Mouse (Mus musculus) mouse trophoblast stem cell (cell line): ENCODE results near the gene Ermp1.
"Not testable (repeated sequence)": the region's sequence is repeated elsewhere in the genome, so short reads cannot be mapped to it uniquely, and the experiment has no call there.

ENCODE experiments used
- in situ Hi-C, 2 experiments: fragments of 300-500 bp; cut with MseI, MboI; formaldehyde crosslinking; loops; 2 replicates in 1 of 2; 3 replicates in 1 of 2; pipeline ENCODE4 v1.15.1; 2025

The Ermp1 gene

DNA sequence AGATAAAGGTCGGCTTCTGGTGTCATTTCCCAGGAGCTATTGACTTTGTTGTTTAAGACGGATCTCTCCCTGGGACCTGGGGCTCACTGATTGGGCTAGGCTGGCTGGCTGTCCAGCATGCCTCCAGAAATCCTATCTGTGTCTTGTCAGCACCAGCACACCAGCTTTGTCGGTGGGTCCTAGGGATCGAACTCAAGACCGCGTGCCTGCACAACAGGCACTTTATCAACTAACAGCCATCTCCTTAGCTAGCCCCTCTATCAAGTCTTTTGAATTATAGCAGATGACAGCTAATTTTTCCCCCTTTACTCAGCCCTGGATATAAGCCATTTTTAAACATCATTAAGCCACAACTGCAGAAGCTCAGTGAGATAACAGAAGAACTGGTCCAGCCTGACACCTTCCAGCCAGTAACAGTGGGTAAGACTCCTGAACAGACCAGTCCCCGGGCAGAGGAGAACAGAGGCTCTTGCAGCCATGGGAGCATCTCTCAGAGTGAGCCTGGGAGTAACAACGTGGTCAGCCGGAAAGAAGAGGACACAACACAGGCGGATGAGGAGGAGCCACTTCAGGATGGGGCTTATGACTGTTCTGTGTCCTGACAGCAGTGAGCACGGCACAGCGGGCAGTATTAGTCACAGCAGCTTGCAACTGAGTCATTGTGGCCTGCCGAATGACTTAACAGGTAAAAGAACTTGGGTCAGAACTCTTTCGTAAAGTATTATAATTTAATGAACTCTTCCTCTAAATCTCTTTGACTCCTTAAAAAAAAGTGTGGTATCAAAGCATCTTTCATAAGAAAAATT lies 44.5 kb downstream of the Ermp1 start:
- in situ Hi-C loops = no loop called here

DNA sequence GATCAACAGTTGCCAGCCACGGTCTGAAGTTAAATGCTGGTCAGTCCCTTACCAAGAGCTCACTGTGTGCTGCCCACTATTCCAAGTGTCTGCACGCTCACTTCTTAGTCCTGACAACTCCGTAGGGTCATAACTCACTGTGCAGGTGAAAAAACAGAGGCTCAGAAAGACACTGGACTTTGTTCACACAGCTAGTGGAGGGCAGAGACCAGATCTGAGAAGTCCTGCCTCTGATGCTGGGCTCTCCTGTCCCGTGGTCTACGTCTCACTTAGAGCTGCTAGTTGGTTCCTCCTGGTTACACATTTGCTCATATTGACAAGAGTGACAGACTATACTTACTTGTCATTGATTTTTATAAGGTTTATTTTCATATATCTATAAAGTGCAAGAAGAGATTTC lies 49.2 kb downstream of the Ermp1 start:
- in situ Hi-C loops = no loop called here

DNA sequence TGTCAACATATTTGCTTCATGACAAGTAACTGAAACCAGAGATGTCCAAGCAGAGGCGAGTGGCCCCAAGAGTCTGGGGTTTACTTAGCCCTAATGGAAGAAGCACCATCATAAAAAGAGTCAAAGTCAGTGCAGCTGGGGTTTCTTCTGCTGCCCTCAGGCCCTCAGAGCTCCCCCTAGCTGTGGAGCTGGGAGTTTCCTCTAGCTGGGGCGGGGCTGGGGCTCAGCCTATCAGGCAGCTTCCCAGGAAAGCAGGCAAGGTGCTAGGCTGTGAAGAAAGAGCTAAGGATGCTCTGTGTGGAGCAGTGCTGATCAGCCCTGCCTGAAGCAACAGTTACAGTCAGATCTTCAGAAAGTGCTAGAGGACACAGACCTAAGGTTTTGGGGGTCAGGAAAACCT lies 51.2 kb downstream of the Ermp1 start:
- in situ Hi-C loops = no loop called here

GRCm38 (mm10) chr19:29596276-29596675 lies 51.9 kb downstream of the Ermp1 start:
- in situ Hi-C loops = no loop called here

DNA sequence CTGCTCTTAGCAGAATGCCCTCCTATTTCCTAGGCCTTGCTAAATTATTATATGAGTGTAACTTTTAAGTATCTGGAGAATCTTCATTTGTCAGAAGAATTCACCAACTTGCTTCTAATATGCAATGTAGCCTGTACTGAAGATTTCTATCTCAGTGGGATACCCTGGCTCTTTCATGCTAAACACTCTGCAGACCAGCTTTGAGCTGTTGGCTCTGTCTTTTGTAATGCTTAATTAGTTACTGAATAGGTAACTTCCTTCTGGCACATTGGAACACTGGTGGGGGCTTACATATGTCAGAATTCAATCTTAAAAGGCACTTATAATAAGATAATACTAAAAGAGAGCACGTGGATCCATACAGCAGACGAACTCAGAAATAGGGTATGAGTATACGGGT lies 54.4 kb downstream of the Ermp1 start:
- in situ Hi-C loops = not testable (repeated sequence)

DNA sequence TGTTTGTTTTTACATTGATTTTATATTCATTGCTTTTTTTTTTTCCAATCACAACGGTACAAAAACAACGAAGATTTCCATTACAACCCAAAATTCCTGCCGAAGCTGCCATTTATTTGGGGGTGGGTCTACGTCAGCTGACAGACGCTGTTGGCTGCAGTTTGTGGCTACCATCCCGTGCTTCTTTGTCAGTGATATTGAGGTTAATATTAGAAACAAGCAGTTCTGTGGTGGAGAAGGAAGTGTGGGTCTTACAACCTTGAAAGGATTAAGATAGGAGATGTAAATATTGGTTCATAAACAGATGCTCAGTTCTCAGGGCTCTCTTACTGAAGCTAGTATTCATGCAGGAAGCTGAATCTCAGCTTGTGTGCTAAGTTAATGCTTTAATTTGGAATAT lies 64.5 kb downstream of the Ermp1 start:
- in situ Hi-C loops = no loop called here

GRCm38 (mm10) chr19:29582439-29582838 lies 65.8 kb downstream of the Ermp1 start:
- in situ Hi-C loops = no loop called here

- in situ Hi-C loops = no loop called here
Measured at GRCm38 (mm10) chr19:29566512-29566911, 81.7 kb downstream of the Ermp1 start.

DNA sequence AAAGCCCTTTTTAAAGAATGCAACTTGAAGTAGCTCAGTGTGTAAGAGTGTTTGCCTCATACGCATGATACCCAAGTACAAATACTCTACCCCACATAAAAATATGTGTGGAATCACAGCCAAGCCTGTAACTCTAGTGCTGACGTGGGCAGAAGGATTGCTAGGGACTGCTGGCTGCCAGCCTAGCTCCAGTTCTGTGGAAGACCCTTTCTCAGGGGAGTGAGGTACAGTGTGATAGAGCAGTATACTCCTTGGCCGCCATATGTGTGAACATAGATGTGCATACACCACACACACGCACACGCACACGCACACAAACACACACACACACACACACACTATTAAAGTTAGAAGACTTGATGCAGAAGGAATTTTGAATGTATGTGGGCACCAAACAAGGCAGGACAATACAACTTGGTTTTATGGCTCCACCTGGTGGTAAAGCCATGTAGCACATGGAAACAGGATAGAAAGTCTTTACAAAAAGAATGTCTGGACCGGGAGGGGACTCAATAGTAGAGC lies 84.9 kb downstream of the Ermp1 start:
- in situ Hi-C loops = no loop called here

DNA sequence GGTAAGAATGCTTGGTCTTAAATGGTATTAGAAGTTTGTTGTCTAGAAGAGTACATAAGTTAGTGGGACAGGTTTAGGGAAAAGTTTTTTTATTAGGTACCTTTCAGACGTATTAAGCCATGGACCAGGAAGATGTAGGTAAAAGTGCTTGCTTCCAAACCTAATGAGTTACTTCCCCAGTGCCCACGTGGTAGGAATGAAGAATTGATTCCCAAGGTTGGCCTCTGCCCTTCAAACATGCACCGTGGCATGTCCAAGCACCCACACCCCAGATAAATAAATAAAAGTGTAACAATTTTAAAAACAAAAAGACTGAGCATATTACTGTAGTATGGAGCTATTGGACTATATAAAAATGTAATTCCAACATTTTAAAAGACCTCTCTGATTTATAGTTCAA lies 85.6 kb downstream of the Ermp1 start:
- in situ Hi-C loops = no loop called here

DNA sequence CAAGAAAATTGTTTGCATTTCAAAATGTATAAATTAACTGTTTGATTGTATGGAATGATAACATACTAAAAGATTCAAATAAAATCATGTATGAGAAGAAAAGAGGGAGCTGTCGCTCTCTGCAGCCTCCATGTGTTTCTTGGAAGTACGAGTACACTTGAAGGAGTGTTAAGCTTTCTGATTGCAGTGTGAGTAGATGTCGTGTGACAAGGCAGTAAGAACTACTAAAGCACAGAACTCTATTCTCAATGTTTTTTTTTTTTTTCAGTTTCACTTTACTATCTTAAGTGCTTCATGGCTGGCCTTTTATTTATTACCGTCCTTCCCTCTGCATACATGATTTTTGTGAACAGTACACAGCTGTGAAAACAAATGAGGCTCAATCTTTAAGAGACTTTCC lies 86.0 kb downstream of the Ermp1 start:
- in situ Hi-C loops = no loop called here
